Mouse (Mus musculus) forebrain, embryonic 16.5 days (tissue): Measurements from ENCODE around the gene Ctns. TPM values are rescaled to one million over a fixed set of nuclear protein-coding genes. Genes with fewer than 3 reads are reported as not detected.

ENCODE experiments used
- ATAC-seq: fragments of 200-750 bp; cut with Nextera tagmentation; 2 replicates; pipeline ENCODE4 v1.8.0; 2017; ENCODE audit warnings: mild to moderate bottlenecking, moderate library complexity
- H3K27ac ChIP-seq: fragments of 300-500 bp; sonication (generic); 2 replicates; pipeline ENCODE4 v1.5.1; 2014; ENCODE audit warnings: low read length, control low read depth
- H3K27me3 ChIP-seq: fragments of 300-500 bp; sonication (generic); replicated peaks from 2 replicates; pipeline ENCODE4 v1.6.1; 2014; ENCODE audit warnings: low read length; ENCODE audit not compliant: control insufficient read depth, insufficient read depth
- H3K36me3 ChIP-seq: fragments of 300-500 bp; sonication (generic); 2 replicates; pipeline ENCODE4 v1.6.1; 2014; ENCODE audit not compliant: control insufficient read depth, insufficient read depth
- H3K4me1 ChIP-seq: fragments of 300-500 bp; sonication (generic); replicated peaks from 2 replicates; pipeline ENCODE4 v1.6.1; 2014; ENCODE audit warnings: low read length; ENCODE audit not compliant: control insufficient read depth, insufficient read depth
- H3K4me2 ChIP-seq: fragments of 300-500 bp; sonication (generic); 2 replicates; pipeline ENCODE4 v1.6.1; 2014; ENCODE audit warnings: mild to moderate bottlenecking, low read length, control low read depth
- H3K4me3 ChIP-seq: fragments of 300-500 bp; sonication (generic); replicated peaks from 2 replicates; pipeline ENCODE4 v1.5.1; 2014; ENCODE audit warnings: mild to moderate bottlenecking, low read length, control low read depth
- H3K9ac ChIP-seq: fragments of 300-500 bp; sonication (generic); replicated peaks from 2 replicates; pipeline ENCODE4 v1.6.1; 2014; ENCODE audit warnings: low read depth, low read length, control low read depth
- H3K9me3 ChIP-seq: fragments of 300-500 bp; sonication (generic); 2 replicates; pipeline ENCODE4 v1.6.1; 2016; ENCODE audit warnings: low read length; ENCODE audit not compliant: control insufficient read depth
- WGBS: fragments of 180-500 bp; shearing (Covaris S2); extraction: QIAGEN DNeasy Blood & Tissue Kit; methylation state at CpG from one replicate; pipeline ENCODE4 v1.1.7; 2014; 5-methylcytosine and 5-hydroxymethylcytosine counted together
- polyA plus RNA-seq: library from polyadenylated mRNA; unstranded; fragments of >200 nt; fragmentation: Nextera tagmentation; extraction: Ambion mirVana; gene quantifications from 2 replicates; pipeline ENCODE4 v1.2.1, GENCODE M21; 2015

Gene Ctns
- polyA plus RNA-seq, 1 experiment from 2014 or later = 21.5 TPM

GRCm38 (mm10) chr11:73161616-73162015 is 37.2 kb downstream of the Ctns start:
- H3K9ac ChIP-seq = no peak overlapping the region
- H3K4me1 ChIP-seq = 0 out of 2 replicates have a peak, but pooled peaks cover 5% of the 10 kb centered on the region
- no peak for ATAC-seq
- peaks cover 17% of the 10 kb centered on the region; the same call in 1 of the 2 replicates for H3K27me3 ChIP-seq
- H3K36me3 ChIP-seq = no peaks in the 10 kb centered on the region
- no peak overlapping the region for H3K27ac ChIP-seq
- no peak overlapping the region for H3K4me2 ChIP-seq
- WGBS = 87% methylated on average over 4 of the region's 4 CpGs
- H3K9me3 ChIP-seq = no peaks in the 10 kb centered on the region
- H3K4me3 ChIP-seq = no peak overlapping the region

DNA sequence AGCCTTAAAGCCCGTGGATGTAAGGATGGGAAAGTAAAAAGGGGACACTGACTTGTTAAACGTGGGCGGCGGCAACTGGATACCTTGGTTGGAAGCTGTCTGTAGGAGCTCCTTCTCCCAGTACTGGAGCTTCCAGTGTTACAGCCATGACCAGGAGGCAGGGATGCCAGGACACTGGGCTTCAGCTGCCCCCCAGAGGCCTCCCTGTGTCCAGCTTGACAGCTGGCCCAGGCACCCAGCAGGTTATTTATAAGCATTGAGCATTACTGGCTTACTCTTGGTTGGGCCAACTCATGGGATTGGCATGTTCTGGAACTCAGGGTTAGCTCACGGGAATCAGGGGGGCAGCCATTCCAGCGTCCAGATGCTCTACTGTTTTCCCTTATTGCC is 38.0 kb downstream of the Ctns start:
- Histone ChIP-seq H3K4me1 (0 out of 2 replicates have a peak, but pooled peaks cover 5% of the 10 kb centered on the region), H3K27me3 (peaks cover 17% of the 10 kb centered on the region; the same call in 1 of the 2 replicates), H3K36me3 (no peaks in the 10 kb centered on the region), H3K4me2 (peak overlapping the region; percentile 58), H3K9ac (no peak overlapping the region), H3K27ac (no peak overlapping the region), H3K9me3 (no peaks in the 10 kb centered on the region), H3K4me3 (no peak overlapping the region)
- no peak for ATAC-seq
- 27% methylated on average over 6 of the region's 6 CpGs for WGBS

- Histone ChIP-seq H3K9me3 (no peaks in the 10 kb centered on the region), H3K9ac (peak within 1 kb of the TSS; percentile 28), H3K36me3 (no peaks in the 10 kb centered on the region), H3K4me1 (0 out of 2 replicates have a peak, but pooled peaks cover 5% of the 10 kb centered on the region), H3K4me2 (peak within 1 kb of the TSS; percentile 58), H3K27me3 (peaks cover 17% of the 10 kb centered on the region; the same call in 1 of the 2 replicates), H3K27ac (no peak within 1 kb of the TSS), H3K4me3 (peak within 1 kb of the TSS; percentile 36)
- 0 out of 2 replicates have a peak, but pooled peaks have one; percentile 45 for ATAC-seq
- 3% methylated on average over 49 of the region's 49 CpGs for WGBS
Measured at GRCm38 (mm10) chr11:73159957-73160810, 38.7 kb downstream of the Ctns start, which contains the start of gene P2rx5. Gene P2rx5, plus strand, starts transcription at chr11:73160421.

GRCm38 (mm10) chr11:73155071-73155470 is 43.8 kb downstream of the Ctns start:
- WGBS = 51% methylated on average over 6 of the region's 6 CpGs
- ATAC-seq = peak; percentile 50
- Histone ChIP-seq H3K9me3 (no peaks in the 10 kb centered on the region), H3K27ac (no peak overlapping the region), H3K27me3 (peaks cover 9% of the 10 kb centered on the region; the same call in 1 of the 2 replicates), H3K4me3 (no peak overlapping the region), H3K4me1 (0 out of 2 replicates have a peak, but pooled peaks cover under 1% of the 10 kb centered on the region), H3K9ac (no peak overlapping the region), H3K36me3 (no peaks in the 10 kb centered on the region), H3K4me2 (no peak overlapping the region)

GRCm38 (mm10) chr11:73148209-73148608 is 50.6 kb downstream of the Ctns start:
- Histone ChIP-seq H3K9ac (no peak overlapping the region), H3K27me3 (no peaks in the 10 kb centered on the region), H3K4me2 (no peak overlapping the region), H3K9me3 (no peaks in the 10 kb centered on the region), H3K4me3 (no peak overlapping the region), H3K4me1 (no peaks in the 10 kb centered on the region), H3K27ac (no peak overlapping the region), H3K36me3 (no peaks in the 10 kb centered on the region)
- ATAC-seq = no peak
- 70% methylated on average over 9 of the region's 9 CpGs for WGBS

DNA sequence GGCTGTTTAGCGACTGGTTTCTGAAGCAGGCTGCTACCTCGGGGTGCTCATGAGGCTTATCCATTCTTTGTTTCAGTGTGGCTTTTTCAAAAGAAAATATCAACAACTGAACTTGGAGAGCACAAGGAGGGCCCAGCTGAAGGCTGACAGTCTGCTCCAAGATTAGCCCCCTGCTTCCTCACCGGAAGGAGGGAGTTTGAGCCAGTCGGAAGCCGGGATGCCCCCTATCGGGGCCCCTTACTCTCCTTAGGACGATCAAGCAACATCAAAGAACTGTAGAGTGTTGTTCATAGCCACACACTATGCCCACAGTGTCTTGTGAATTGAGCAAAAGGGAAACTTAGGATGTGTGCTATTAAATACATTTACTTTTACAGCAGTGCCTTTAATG is 51.9 kb downstream of the Ctns start:
- Histone ChIP-seq H3K36me3 (no peaks in the 10 kb centered on the region), H3K27ac (no peak overlapping the region), H3K4me3 (no peak overlapping the region), H3K27me3 (no peaks in the 10 kb centered on the region), H3K9ac (no peak overlapping the region), H3K9me3 (no peaks in the 10 kb centered on the region), H3K4me1 (no peaks in the 10 kb centered on the region), H3K4me2 (no peak overlapping the region)
- 48% methylated on average over 7 of the region's 7 CpGs for WGBS
- ATAC-seq = no peak

- H3K9me3 ChIP-seq = no peaks in the 10 kb centered on the region
- no peak overlapping the region for H3K4me3 ChIP-seq
- H3K9ac ChIP-seq = no peak overlapping the region
- no peaks in the 10 kb centered on the region for H3K4me1 ChIP-seq
- no peak for ATAC-seq
- H3K27me3 ChIP-seq = no peaks in the 10 kb centered on the region
- no peak overlapping the region for H3K4me2 ChIP-seq
- WGBS = 51% methylated on average over 10 of the region's 11 CpGs
- H3K36me3 ChIP-seq = no peaks in the 10 kb centered on the region
- H3K27ac ChIP-seq = no peak overlapping the region
Measured at GRCm38 (mm10) chr11:73146026-73146974, 52.5 kb downstream of the Ctns start.

DNA sequence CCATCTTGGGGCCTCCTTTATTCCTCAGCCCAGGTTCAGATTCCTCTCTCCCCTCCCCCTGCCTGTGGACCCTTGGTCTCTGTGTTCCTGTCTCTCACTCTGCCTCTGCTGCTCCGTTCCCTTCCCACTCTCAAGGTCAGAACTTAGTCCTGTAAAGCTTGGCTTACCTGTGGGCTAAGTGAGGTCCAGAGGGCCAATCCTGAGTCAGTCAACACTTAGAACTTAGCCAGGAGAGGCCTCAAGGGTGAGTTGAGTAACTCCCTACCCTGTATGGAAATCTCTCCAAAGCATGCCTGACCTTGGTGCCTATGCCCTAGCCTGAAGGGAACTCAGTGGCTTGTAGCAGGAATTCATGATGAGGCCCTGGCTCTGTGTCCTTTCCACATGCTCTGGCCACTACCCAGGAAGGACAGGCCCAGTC is 54.6 kb downstream of the Ctns start:
- Histone ChIP-seq H3K36me3 (no peaks in the 10 kb centered on the region), H3K9me3 (no peaks in the 10 kb centered on the region), H3K4me1 (no peaks in the 10 kb centered on the region), H3K27me3 (no peaks in the 10 kb centered on the region), H3K4me2 (no peak overlapping the region), H3K27ac (no peak overlapping the region), H3K9ac (no peak overlapping the region), H3K4me3 (no peak overlapping the region)
- ATAC-seq = no peak
- 67% methylated on average over 1 of the region's 1 CpGs for WGBS
